Mouse (Mus musculus) lung, postnatal 0 days (tissue): ENCODE data around the gene Dennd1a.

ENCODE experiments used
- CTCF ChIP-seq: IDR thresholded peaks from 2 replicates; pipeline ENCODE4 v1.5.1; 2016; ENCODE audit warnings: antibody characterized with exemption, mild to moderate bottlenecking
- EP300 ChIP-seq: IDR thresholded peaks from 2 replicates; pipeline ENCODE4 v1.6.1; 2016; ENCODE audit warnings: antibody characterized with exemption, mild to moderate bottlenecking, control low read depth

- TF ChIP-seq CTCF: no peak
- no peak for TF ChIP-seq EP300
Observed at GRCm38 (mm10) chr2:37939997-37940396, 347.2 kb downstream of the Dennd1a start.
